Mouse (Mus musculus): ENCODE measurements at regions not wholly inside any gene's neighbourhood (a gene's known extent, or its start where the extent isn't known, plus 50 kb on each side); places are given as distances from the start of the nearest gene placed in this dataset.

GRCm38 (mm10) chr17:9162676-9163075 lies 174.5 kb downstream of the 1700010I14Rik start:
- Histone ChIP-seq H3K9ac (ENCODE audit: insufficient read depth, low read depth) (no peak overlapping the region), H3K36me3 (replicated peaks in 1 of 2; ENCODE audit: control insufficient read depth in 1 of 2, insufficient read depth in 1 of 2, low read length in 1 of 2) (no peaks in the 10 kb centered on the region), H3K27me3 (replicated peaks) (no peaks in the 10 kb centered on the region), H3K4me2 (ENCODE audit: insufficient read depth, low read depth, poor library complexity, severe bottlenecking) (no peak overlapping the region), H3K4me1 (ENCODE audit: control insufficient read depth in 1 of 2, insufficient read depth in 2 of 2) (peaks cover 3 to 9% of the 10 kb centered on the region in 2 experiments; a peak in 3 of 4 replicates), H3K4me3 (replicated peaks in 1 of 3; ENCODE audit: low read depth in 2 of 3, low read length in 2 of 3, poor library complexity in 1 of 3) (no peak overlapping the region), H3K9me3 (replicated peaks; ENCODE audit: low read length) (no peaks in the 10 kb centered on the region), H3K79me2 (replicated peaks; ENCODE audit: control insufficient read depth, extremely low read depth, insufficient read depth, poor library complexity, severe bottlenecking) (no peaks in the 10 kb centered on the region), H3K27ac (ENCODE audit: insufficient read depth, low read depth) (no peak overlapping the region)
- dilution Hi-C loops (cut with MboI; ENCODE audit: extremely low pct_ligation_motif_present, extremely low pct_unique_long_range_greater_than_20kb, low sequenced_read_pairs) (no loop called here), in situ Hi-C loops (cut with MboI; ENCODE audit: low pct_ligation_motif_present, low pct_unique_long_range_greater_than_20kb, low sequenced_read_pairs) (loop anchor here (10.0 kb wide), 1 partner anchor 128 kb away; no protein-coding TSS in a partner anchor)
- no peak for TF ChIP-seq RAD21 (IDR thresholded peaks at IDR 0.05; ENCODE audit: low read depth, low read length)
- no peak for DNase-seq (ENCODE audit: extremely low read depth)

GRCm38 (mm10) chr17:9163285-9163684 lies 175.2 kb downstream of the 1700010I14Rik start:
- TF ChIP-seq POLR2A (IDR thresholded peaks at IDR 0.05; ENCODE audit: low read depth, low read length) (no peak), RCOR1 (conservative IDR thresholded peaks at IDR 0.05; ENCODE audit: low read depth, low read length) (no peak), MYC (IDR thresholded peaks at IDR 0.05; ENCODE audit: low read depth, low read length) (no peak), ELF1 (IDR thresholded peaks at IDR 0.05; ENCODE audit: low read depth, low read length) (no peak), USF1 (IDR thresholded peaks at IDR 0.05; ENCODE audit: low read depth, low read length) (no peak), ZKSCAN1 (IDR thresholded peaks at IDR 0.05; ENCODE audit: borderline replicate concordance, low read depth, low read length) (no peak), ZMIZ1 (IDR thresholded peaks at IDR 0.05; ENCODE audit: low read depth, low read length) (no peak), CHD1 (IDR thresholded peaks at IDR 0.05; ENCODE audit: low read depth, low read length) (no peak), MAZ (IDR thresholded peaks at IDR 0.05; ENCODE audit: low read depth, low read length) (no peak), KAT2A (IDR thresholded peaks at IDR 0.05; ENCODE audit: insufficient replicate concordance, low read length) (no peak), IRF4 (IDR thresholded peaks at IDR 0.05; ENCODE audit: low read depth, low read length) (no peak), BHLHE40 (IDR thresholded peaks at IDR 0.05; ENCODE audit: low read depth, low read length) (no peak), MAX (IDR thresholded peaks at IDR 0.05; ENCODE audit: low read length) (no peak), SMC3 (IDR thresholded peaks at IDR 0.05; ENCODE audit: low read depth, low read length) (no peak), ZC3H11A (IDR thresholded peaks at IDR 0.05; ENCODE audit: low read depth, low read length) (no peak), PAX5 (IDR thresholded peaks at IDR 0.05; ENCODE audit: low read length) (no peak), ETS1 (conservative IDR thresholded peaks at IDR 0.05; ENCODE audit: low read depth, low read length) (no peak), USF2 (conservative IDR thresholded peaks at IDR 0.05; ENCODE audit: low read depth, low read length) (no peak)
- H3K4me3 ChIP-seq (replicated peaks in 1 of 3; ENCODE audit: low read depth in 2 of 3, low read length in 2 of 3, poor library complexity in 1 of 3): no peak overlapping the region
- H3K27me3 ChIP-seq (replicated peaks): no peaks in the 10 kb centered on the region
- H3K27ac ChIP-seq (ENCODE audit: insufficient read depth, low read depth): no peak overlapping the region
- no peak overlapping the region for H3K4me2 ChIP-seq (ENCODE audit: insufficient read depth, low read depth, poor library complexity, severe bottlenecking)
- H3K9me3 ChIP-seq (replicated peaks; ENCODE audit: low read length): no peaks in the 10 kb centered on the region
- no peaks in the 10 kb centered on the region for H3K36me3 ChIP-seq (replicated peaks in 1 of 2; ENCODE audit: control insufficient read depth in 1 of 2, insufficient read depth in 1 of 2, low read length in 1 of 2)
- in situ Hi-C loops (cut with MboI; ENCODE audit: low pct_ligation_motif_present, low pct_unique_long_range_greater_than_20kb, low sequenced_read_pairs): loop anchor here (10.0 kb wide), 1 partner anchor 128 kb away; no protein-coding TSS in a partner anchor
- H3K9ac ChIP-seq (ENCODE audit: insufficient read depth, low read depth): no peak overlapping the region
- H3K79me2 ChIP-seq (replicated peaks; ENCODE audit: control insufficient read depth, extremely low read depth, insufficient read depth, poor library complexity, severe bottlenecking): no peaks in the 10 kb centered on the region
- peaks cover 3 to 12% of the 10 kb centered on the region in 2 experiments; a peak in 3 of 4 replicates for H3K4me1 ChIP-seq (ENCODE audit: control insufficient read depth in 1 of 2, insufficient read depth in 2 of 2)
- dilution Hi-C loops (cut with MboI; ENCODE audit: extremely low pct_ligation_motif_present, extremely low pct_unique_long_range_greater_than_20kb, low sequenced_read_pairs): no loop called here
- no peak for DNase-seq (ENCODE audit: extremely low read depth)

Measured in CH12.LX (cell line).